Mouse (Mus musculus) heart, adult 2 months (tissue): Measurements from ENCODE around the gene Abca4.

Experiments used
- CTCF ChIP-seq: fragments of 200-600 bp; IDR thresholded peaks from 2 replicates; pipeline ENCODE4 v1.8.1; 2022; ENCODE audit warnings: antibody characterized with exemption, mild to moderate bottlenecking, moderate library complexity
- POLR2A ChIP-seq: fragments of 200-500 bp; IDR thresholded peaks from 2 replicates; pipeline ENCODE4 v1.6.1; 2011; ENCODE audit warnings: mild to moderate bottlenecking, low read depth, low read length, control low read depth; ENCODE audit not compliant: insufficient read depth

DNA sequence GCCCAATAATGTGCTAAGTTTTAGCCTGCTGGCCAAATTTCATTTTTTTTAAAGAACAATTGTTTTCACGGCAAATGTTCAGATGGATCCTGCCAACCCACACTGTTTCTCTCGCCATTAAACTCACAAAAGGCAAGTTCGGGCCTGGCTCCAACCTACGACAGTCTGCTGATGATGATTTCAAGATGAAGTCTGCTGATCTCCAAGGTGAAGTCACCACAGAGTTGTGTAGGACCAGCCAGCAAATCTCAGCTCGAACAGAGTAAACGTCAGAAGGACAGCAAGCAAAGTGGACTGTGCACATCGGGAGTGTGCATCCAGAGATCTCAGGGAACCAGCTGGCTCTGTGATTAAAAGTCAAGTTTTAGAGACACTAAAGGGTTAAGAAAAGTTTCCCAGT lies 166.6 kb downstream of the Abca4 start:
- TF ChIP-seq CTCF, result no peak
- no peak for TF ChIP-seq POLR2A
